Comparison of ENCODE assay signal across 18 mouse cellular contexts in the genomic region with DNA sequence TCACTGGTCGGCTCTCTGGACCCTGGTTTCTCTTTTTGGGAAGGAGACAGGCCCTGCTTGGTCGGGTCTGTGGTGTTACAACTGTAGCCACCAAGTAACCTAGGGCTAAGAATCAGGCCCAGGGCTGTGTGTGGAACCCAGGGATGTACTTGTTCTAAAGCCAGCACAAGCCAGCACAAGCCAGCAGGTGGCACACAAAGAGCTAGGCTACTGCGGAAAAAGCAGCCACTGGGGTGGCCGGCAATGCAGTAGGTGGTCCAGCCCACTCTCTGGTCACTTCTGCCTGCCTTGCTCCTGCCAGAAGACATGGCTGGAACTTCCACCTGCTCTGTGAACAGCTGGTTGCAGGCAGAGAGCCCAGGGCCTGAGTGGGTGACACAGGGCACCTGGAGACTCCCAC. TPM values are rescaled to one million over a fixed set of nuclear protein-coding genes. Genes with fewer than 3 reads are reported as not detected.
DNase-seq lines count a peak whose midpoint lies in the region; ATAC-seq and TF ChIP-seq lines count a peak whose summit lies in the region.
"Had no signal": no experiment of that assay in that cellular context is flagged by ENCODE, and none has a peak within 500 bp of the region (broad histone marks: within the 10 kb centered on the region; RNA-seq: fewer than 3 reads in every experiment).

No protein-coding gene starts in this region.

- H3K4me2 ChIP-seq in intestine, postnatal 0 days (replicated peaks; ENCODE audit: low read depth), result no peak overlapping the region
- H3K4me2 ChIP-seq in intestine, embryonic 15.5 days (replicated peaks), result no peak overlapping the region
- peak overlapping the region; percentile 10; the same call in 1 of the 2 replicates for H3K4me2 ChIP-seq in midbrain, embryonic 16.5 days (ENCODE audit: low read length)
- H3K4me2 ChIP-seq in midbrain, embryonic 15.5 days, result no peak overlapping the region
- peak overlapping the region; percentile 47; the same call in 1 of the 2 replicates for H3K4me2 ChIP-seq in neural tube, embryonic 15.5 days
- H3K4me2 ChIP-seq: stomach, embryonic 15.5 days had no signal

- H3K4me1 ChIP-seq in intestine, postnatal 0 days (replicated peaks; ENCODE audit: control insufficient read depth, insufficient read depth, low read length), result no peaks in the 10 kb centered on the region
- H3K4me1 ChIP-seq in intestine, embryonic 15.5 days (replicated peaks), result peaks cover 10% of the 10 kb centered on the region; the same call in 1 of the 2 replicates
- H3K4me1 ChIP-seq in midbrain, embryonic 16.5 days (ENCODE audit: control insufficient read depth, insufficient read depth, low read length), result peaks cover 20% of the 10 kb centered on the region; the same call in 1 of the 2 replicates
- peaks cover 25% of the 10 kb centered on the region for H3K4me1 ChIP-seq in midbrain, embryonic 15.5 days
- peaks cover 37% of the 10 kb centered on the region for H3K4me1 ChIP-seq in neural tube, embryonic 15.5 days

- H3K27me3 ChIP-seq in intestine, postnatal 0 days (replicated peaks; ENCODE audit: control insufficient read depth, insufficient read depth, low read length), result peaks cover 5% of the 10 kb centered on the region
- H3K27me3 ChIP-seq in intestine, embryonic 15.5 days (replicated peaks), result 0 out of 2 replicates have a peak, but pooled peaks cover 4% of the 10 kb centered on the region
- H3K27me3 ChIP-seq in midbrain, embryonic 16.5 days (ENCODE audit: control insufficient read depth, insufficient read depth, low read depth, low read length), result no peaks in the 10 kb centered on the region
- H3K27me3 ChIP-seq in midbrain, embryonic 15.5 days (replicated peaks), result peaks cover 5% of the 10 kb centered on the region; the same call in 1 of the 2 replicates
- H3K27me3 ChIP-seq in neural tube, embryonic 15.5 days (replicated peaks), result peaks cover 10% of the 10 kb centered on the region; the same call in 1 of the 2 replicates

- no peaks in the 10 kb centered on the region for H3K36me3 ChIP-seq in intestine, postnatal 0 days (ENCODE audit: control insufficient read depth, insufficient read depth)
- no peaks in the 10 kb centered on the region for H3K36me3 ChIP-seq in intestine, embryonic 15.5 days
- H3K36me3 ChIP-seq in midbrain, embryonic 16.5 days (ENCODE audit: control insufficient read depth, insufficient read depth, low read length), result no peaks in the 10 kb centered on the region
- no peaks in the 10 kb centered on the region for H3K36me3 ChIP-seq in midbrain, embryonic 15.5 days (replicated peaks)
- H3K36me3 ChIP-seq in neural tube, embryonic 15.5 days, result no peaks in the 10 kb centered on the region
- H3K36me3 ChIP-seq: stomach, embryonic 15.5 days had no signal

- H3K9ac ChIP-seq in intestine, postnatal 0 days (ENCODE audit: low read depth, low read length), result no peak overlapping the region
- H3K9ac ChIP-seq in intestine, embryonic 15.5 days, result no peak overlapping the region
- H3K9ac ChIP-seq in midbrain, embryonic 16.5 days (ENCODE audit: low read depth, low read length), result no peak overlapping the region
- H3K9ac ChIP-seq in midbrain, embryonic 15.5 days, result no peak overlapping the region
- no peak overlapping the region for H3K9ac ChIP-seq in neural tube, embryonic 15.5 days (replicated peaks)
- H3K9ac ChIP-seq: stomach, embryonic 15.5 days had no signal

- peak; percentile 38 for DNase-seq in embryo, embryonic 10.5 days (ENCODE audit: low spot score)
- DNase-seq in urinary bladder, adult 18-20 months (ENCODE audit: low spot score in 2 of 2), result no peak
- DNase-seq in heart, adult 8-10 months (ENCODE audit: low spot score), result no peak
- DNase-seq: heart, postnatal 4 days; kidney, adult 9 months; lung, postnatal 14 days; right cerebral cortex, postnatal 25 days; thymus, postnatal 4 days had no signal

- 47% methylated on average over 4 of the region's 4 CpGs for WGBS in intestine, postnatal 0 days
- 49% methylated on average over 4 of the region's 4 CpGs for WGBS in intestine, embryonic 15.5 days
- WGBS in midbrain, embryonic 16.5 days, result 43% methylated on average over 4 of the region's 4 CpGs
- 46% methylated on average over 4 of the region's 4 CpGs for WGBS in midbrain, embryonic 15.5 days
- 33% methylated on average over 4 of the region's 4 CpGs for WGBS in neural tube, embryonic 15.5 days

- no peaks in the 10 kb centered on the region for H3K9me3 ChIP-seq in intestine, postnatal 0 days (ENCODE audit: control insufficient read depth)
- H3K9me3 ChIP-seq in intestine, embryonic 15.5 days, result no peaks in the 10 kb centered on the region
- no peaks in the 10 kb centered on the region for H3K9me3 ChIP-seq in midbrain, embryonic 16.5 days (replicated peaks; ENCODE audit: control insufficient read depth, low read length, poor library complexity, severe bottlenecking)
- no peaks in the 10 kb centered on the region for H3K9me3 ChIP-seq in midbrain, embryonic 15.5 days
- no peaks in the 10 kb centered on the region for H3K9me3 ChIP-seq in neural tube, embryonic 15.5 days (replicated peaks)
- H3K9me3 ChIP-seq: stomach, embryonic 15.5 days had no signal

- TF ChIP-seq CTCF in intestine, postnatal 0 days (IDR thresholded peaks at IDR 0.05; ENCODE audit: low read depth), result peak; percentile 48

- no peak for ATAC-seq in intestine, postnatal 0 days
- no peak for ATAC-seq in intestine, embryonic 15.5 days
- no peak for ATAC-seq in midbrain, embryonic 16.5 days
- ATAC-seq in midbrain, embryonic 15.5 days (replicated peaks), result no peak
- no peak for ATAC-seq in neural tube, embryonic 15.5 days (ENCODE audit: low FRiP score)

- H3K27ac ChIP-seq in intestine, postnatal 0 days (ENCODE audit: low read depth, low read length), result no peak overlapping the region
- no peak overlapping the region for H3K27ac ChIP-seq in intestine, embryonic 15.5 days
- no peak overlapping the region for H3K27ac ChIP-seq in midbrain, embryonic 16.5 days (ENCODE audit: low read length)
- H3K27ac ChIP-seq in midbrain, embryonic 15.5 days, result no peak overlapping the region
- no peak overlapping the region for H3K27ac ChIP-seq in neural tube, embryonic 15.5 days (replicated peaks)
- H3K27ac ChIP-seq: stomach, embryonic 15.5 days had no signal

- no peak overlapping the region for H3K4me3 ChIP-seq in intestine, postnatal 0 days (ENCODE audit: low read depth, low read length)
- no peak overlapping the region for H3K4me3 ChIP-seq in intestine, embryonic 15.5 days (replicated peaks)
- no peak overlapping the region for H3K4me3 ChIP-seq in midbrain, embryonic 16.5 days (ENCODE audit: low read depth, low read length)
- no peak overlapping the region for H3K4me3 ChIP-seq in midbrain, embryonic 15.5 days
- no peak overlapping the region for H3K4me3 ChIP-seq in neural tube, embryonic 15.5 days (replicated peaks)
- H3K4me3 ChIP-seq: stomach, embryonic 15.5 days had no signal

RNA-seq across cellular contexts. Expression of a gene that starts 1.6 kb away (rescaled TPM):
- polyA plus RNA-seq in intestine, postnatal 0 days (2015; fragmentation: Nextera tagmentation; extraction: Ambion mirVana), result 0.05 and 0.09 TPM in 2 replicates
- 0.66 and 0.84 TPM in 2 replicates for polyA plus RNA-seq in intestine, embryonic 15.5 days (2015; fragmentation: Nextera tagmentation; extraction: Ambion mirVana)
- 4.0 and 5.5 TPM in 2 replicates for polyA plus RNA-seq in midbrain, embryonic 16.5 days (2015; fragmentation: Nextera tagmentation; extraction: Ambion mirVana)
- 4.0 TPM in 2 replicates for polyA plus RNA-seq in midbrain, embryonic 15.5 days (2015; fragmentation: Nextera tagmentation; extraction: Ambion mirVana)
- polyA plus RNA-seq in neural tube, embryonic 15.5 days (2015; fragmentation: Nextera tagmentation; extraction: Ambion mirVana), result 7.2 and 7.8 TPM in 2 replicates
- under 1 TPM in 1 of 4 experiments, not detected in 3; 0.03 TPM for total RNA-seq in heart, adult 8-10 months (2022)
- total RNA-seq: granulocyte monocyte progenitor cell, adult 5-6 weeks; liver, adult 2 months had no signal

RNA-seq across cellular contexts. Expression of a gene that starts 5.7 kb away (rescaled TPM):
- not detected in 2 replicates for polyA plus RNA-seq in intestine, postnatal 0 days (2015; fragmentation: Nextera tagmentation; extraction: Ambion mirVana)
- not detected in 2 replicates for polyA plus RNA-seq in intestine, embryonic 15.5 days (2015; fragmentation: Nextera tagmentation; extraction: Ambion mirVana)
- 0.71 and 2.1 TPM in 2 replicates for polyA plus RNA-seq in midbrain, embryonic 16.5 days (2015; fragmentation: Nextera tagmentation; extraction: Ambion mirVana)
- 0.96 and 1.2 TPM in 2 replicates for polyA plus RNA-seq in midbrain, embryonic 15.5 days (2015; fragmentation: Nextera tagmentation; extraction: Ambion mirVana)
- polyA plus RNA-seq in neural tube, embryonic 15.5 days (2015; fragmentation: Nextera tagmentation; extraction: Ambion mirVana), result 0.36 and 0.65 TPM in 2 replicates
- not detected for total RNA-seq in heart, adult 8-10 months (2022)
- total RNA-seq: adrenal gland, adult 18-20 months; granulocyte monocyte progenitor cell, adult 5-6 weeks; heart, postnatal 4 days; liver, adult 2 months had no signal
- polyA plus RNA-seq: frontal cortex, adult 2 months; liver, adult 2 months had no signal

Comparison
In these comparisons a context has a peak if more than half of its experiments do, and no peak if none do; other contexts are left out.
1. H3K4me2 ChIP-seq: peak in midbrain, embryonic 16.5 days (single experiment) and neural tube, embryonic 15.5 days (single experiment); none in intestine, postnatal 0 days (single experiment), intestine, embryonic 15.5 days (single experiment) and midbrain, embryonic 15.5 days (single experiment).